Mouse (Mus musculus) urinary bladder, adult 2 months (tissue): Measurements from ENCODE around the gene Olfr1359. TPM values are rescaled to one million over a fixed set of nuclear protein-coding genes. Genes with fewer than 3 reads are reported as not detected.
"Not testable (repeated sequence)": the region's sequence is repeated elsewhere in the genome, so short reads cannot be mapped to it uniquely, and the experiment has no call there.

Experiments used
- DNase-seq: peaks from one replicate; pipeline ENCODE4 v3.0.0; 2022; ENCODE audit warnings: low spot score
- polyA plus RNA-seq: library from polyadenylated mRNA; depleted of rRNA; stranded (reverse); fragments of >200 nt; gene quantifications from 2 replicates; pipeline ENCODE4 v1.2.3, GENCODE M21; 2012

Olfr1359 gene
- polyA plus RNA-seq, 1 experiment = not detected

DNA sequence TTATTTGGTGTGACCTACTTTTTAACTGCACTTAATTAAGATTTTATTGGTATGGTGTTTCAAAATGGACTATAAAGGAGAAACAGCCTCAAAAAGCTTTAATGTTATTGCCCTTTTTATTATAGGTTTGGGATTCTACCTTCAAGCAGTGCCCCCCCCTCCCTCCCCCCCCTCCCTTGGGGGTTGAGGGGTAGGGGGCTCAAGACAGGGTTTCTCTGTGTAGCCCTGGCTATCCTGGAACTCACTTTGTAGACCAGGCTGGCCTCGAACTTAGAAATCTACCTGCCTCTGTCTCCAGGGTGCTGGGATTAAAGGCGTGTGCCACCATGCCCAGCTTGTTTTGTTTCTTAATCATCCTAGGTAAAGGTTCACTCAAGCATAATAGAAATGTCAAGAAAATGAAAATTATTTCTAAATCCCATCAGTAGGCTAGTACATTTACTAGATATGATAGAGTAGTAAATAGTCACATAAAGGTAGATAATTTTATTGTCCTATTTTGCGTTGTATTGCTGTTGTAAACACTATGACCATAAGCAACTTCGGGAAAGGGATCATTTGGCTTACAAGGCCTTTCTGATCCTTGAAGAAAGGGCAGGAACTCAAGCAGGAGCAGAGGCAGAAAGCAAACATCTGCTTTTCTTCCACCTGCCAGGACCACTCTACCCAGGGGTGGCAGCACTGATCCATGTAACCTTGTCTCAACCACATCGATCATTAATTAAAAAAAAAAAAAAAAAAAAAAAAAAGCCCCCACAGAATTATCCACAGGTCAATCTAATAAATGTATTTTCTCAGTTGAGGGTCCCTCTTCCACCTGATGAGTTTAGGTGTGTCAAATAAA lies 25.3 kb downstream of the Olfr1359 start:
- DNase-seq = no peak

DNA sequence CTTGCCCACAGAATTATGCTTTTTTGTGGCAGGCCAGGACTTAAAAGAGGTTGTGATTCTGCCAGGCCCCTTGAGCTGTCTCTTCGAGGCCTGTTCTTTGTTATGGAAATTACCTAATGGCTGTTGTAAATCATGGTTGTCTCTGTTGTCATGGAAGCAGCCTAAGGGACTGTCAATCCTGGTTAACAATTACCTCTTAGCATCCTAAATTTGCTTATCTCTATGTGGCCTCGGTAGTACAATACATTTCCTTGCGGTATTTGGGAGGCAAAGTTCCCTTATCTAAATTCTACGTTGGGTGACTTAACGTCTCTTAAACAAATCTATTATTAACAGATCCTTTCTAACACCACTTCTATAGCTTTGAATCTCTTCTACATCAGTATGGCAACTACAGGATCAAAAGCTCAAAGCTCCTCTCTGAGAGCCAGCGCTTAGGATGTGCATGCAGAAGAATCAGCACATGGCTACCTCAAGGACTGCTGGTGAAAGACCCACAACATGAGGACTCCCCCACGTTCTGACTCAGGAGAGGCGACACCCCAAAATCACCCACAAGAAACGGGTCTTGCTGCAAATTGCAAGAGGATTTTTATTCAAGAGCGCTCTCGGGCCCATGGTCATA lies 30.1 kb downstream of the Olfr1359 start:
- no peak for DNase-seq

GRCm38 (mm10) chr13:21729544-21729943 lies 31.6 kb downstream of the Olfr1359 start:
- no peak for DNase-seq

DNA sequence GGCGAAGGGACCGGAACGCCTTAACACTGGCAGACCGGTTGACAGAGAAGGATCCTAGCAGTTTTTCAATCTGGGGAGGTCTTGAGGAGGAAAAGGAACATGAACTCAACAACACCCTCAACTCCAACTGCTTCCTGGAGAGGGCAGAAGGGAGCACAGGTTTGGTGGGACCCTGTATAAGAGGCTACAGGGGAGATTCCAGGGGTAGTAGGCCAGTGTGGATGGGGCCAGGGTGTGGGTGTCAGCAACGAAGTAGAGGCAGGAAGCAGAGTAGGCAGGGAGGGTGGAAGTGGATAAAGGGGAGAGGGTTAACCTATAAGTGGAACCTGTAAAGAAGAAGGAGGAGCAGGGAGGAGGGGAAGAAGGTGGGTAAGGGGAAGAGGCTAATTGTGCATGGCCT lies 35.6 kb downstream of the Olfr1359 start:
- no peak for DNase-seq

DNA sequence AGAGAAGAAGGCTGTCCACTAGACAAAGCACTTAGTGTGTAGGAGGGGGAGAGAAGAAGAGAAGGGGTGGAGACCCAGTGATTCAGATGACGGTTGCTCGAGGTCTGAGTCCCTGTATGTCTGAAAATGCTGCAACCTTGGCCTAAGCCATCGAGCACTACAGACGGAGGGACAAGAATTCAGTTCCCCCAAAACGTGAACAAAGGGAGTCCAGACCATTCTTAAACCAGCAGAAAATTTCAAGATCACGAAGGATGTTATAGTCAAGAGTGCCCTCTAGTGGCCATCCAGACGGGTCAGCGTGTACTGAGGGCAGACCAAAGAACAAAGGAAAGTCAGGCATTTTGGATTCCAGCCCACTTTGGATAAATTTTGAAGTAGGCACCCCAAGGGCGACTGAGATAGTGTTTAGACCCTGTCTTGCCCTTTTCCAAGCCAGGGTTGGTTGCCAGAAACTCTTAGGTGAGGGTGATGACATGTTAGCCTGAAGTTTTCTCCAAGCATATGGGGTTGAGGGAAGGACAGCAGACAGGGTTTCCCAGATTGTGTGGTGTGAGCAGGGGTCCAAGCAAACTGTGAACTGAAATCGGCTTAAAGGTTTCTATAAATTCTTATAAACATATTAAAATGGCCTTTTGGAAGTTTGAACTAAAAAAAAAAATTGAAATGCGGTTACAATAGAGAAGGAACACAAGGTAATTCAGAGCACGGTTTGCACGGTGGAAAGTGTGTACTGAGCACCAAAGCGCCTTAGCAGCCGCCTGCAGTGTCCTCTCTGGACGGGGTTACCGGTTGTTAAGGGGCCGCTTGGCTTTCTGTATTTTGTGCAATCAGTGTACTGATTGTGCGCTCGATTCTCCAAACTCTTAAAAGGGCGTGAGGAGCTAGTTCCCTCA lies 36.3 kb downstream of the Olfr1359 start:
- DNase-seq = no peak

DNA sequence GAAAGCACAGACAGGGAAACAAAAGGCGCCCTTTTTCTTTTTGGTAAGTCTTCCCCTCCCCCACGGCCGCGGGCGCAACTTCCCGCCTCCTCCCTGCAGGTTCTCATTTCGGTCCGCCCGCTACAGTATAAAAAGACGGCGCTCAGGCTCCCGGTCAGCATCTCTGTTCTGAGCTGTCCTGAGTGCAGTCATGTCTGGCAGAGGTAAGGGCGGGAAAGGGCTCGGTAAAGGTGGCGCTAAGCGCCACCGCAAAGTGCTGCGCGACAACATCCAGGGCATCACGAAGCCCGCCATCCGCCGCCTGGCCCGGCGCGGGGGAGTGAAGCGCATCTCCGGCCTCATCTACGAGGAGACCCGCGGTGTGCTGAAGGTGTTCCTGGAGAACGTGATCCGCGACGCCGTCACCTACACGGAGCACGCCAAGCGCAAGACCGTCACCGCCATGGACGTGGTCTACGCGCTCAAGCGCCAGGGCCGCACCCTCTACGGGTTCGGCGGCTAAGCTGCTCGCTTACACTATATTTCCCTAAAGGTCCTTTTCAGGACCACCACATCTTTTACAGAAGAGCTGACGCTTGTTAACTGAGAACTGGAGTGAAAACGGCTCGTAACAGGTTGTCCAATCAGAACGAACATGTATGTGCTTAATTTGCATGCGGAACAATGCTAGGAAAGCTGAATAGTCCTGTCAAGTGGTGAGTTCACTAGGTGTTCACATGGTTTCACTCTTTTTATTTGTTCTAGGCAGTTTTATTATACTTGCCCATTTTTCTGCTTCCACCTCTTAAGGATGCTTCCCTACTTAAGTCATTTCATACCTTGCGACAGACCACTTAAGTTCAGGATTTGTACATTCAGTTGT lies 37.2 kb downstream of the Olfr1359 start, which contains the start of gene Hist1h4j:
Hist1h4j (plus strand) TSS at position 159 of the 862 bp plus-strand sequence.
- peak; percentile 46 for DNase-seq

- DNase-seq = no peak
Observed at GRCm38 (mm10) chr13:21745006-21745405, 47.1 kb downstream of the Olfr1359 start.

- no peak for DNase-seq
Observed at GRCm38 (mm10) chr13:21749387-21750158, 51.7 kb downstream of the Olfr1359 start.

DNA sequence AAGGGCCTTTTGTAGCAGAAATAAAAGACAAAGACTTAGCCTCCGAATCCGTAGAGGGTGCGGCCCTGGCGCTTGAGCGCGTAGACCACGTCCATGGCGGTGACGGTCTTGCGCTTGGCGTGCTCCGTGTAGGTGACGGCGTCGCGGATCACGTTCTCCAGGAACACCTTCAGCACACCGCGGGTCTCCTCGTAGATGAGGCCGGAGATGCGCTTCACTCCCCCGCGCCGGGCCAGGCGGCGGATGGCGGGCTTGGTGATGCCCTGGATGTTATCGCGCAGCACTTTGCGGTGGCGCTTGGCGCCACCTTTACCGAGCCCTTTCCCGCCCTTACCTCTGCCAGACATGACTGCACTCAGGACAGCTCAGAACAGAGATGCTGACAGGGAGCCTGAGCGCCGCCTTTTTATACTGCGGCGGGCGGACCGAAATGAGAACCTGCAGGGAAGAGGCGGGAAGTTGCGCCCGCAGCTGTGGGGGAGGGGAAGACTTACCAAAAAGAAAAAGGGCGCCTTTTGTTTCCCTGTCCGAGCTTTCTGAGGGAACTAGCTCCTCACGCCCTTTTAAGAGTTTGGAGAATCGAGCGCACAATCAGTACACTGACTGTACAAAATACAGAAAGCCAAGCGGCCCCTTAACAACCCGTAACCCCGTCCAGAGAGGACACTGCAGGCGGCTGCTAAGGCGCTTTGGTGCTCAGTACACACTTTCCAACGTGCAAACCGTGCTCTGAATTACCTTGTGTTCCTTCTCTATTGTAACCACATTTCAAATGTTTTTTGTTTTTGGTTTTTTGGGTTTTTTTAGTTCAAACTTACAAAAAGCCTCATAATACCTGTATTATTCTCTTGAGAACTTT lies 52.5 kb downstream of the Olfr1359 start, which contains the start of gene Hist1h4k:
Hist1h4k (minus strand) TSS at position 347 of the 859 bp plus-strand sequence.
- DNase-seq = peak; percentile 73

GRCm38 (mm10) chr13:21751417-21751816 lies 53.5 kb downstream of the Olfr1359 start:
- DNase-seq = no peak

GRCm38 (mm10) chr13:21751827-21752226 lies 53.9 kb downstream of the Olfr1359 start:
- DNase-seq = no peak

GRCm38 (mm10) chr13:21752356-21752755 lies 54.4 kb downstream of the Olfr1359 start:
- no peak for DNase-seq

GRCm38 (mm10) chr13:21753051-21753523 lies 55.2 kb downstream of the Olfr1359 start:
- no peak for DNase-seq

DNA sequence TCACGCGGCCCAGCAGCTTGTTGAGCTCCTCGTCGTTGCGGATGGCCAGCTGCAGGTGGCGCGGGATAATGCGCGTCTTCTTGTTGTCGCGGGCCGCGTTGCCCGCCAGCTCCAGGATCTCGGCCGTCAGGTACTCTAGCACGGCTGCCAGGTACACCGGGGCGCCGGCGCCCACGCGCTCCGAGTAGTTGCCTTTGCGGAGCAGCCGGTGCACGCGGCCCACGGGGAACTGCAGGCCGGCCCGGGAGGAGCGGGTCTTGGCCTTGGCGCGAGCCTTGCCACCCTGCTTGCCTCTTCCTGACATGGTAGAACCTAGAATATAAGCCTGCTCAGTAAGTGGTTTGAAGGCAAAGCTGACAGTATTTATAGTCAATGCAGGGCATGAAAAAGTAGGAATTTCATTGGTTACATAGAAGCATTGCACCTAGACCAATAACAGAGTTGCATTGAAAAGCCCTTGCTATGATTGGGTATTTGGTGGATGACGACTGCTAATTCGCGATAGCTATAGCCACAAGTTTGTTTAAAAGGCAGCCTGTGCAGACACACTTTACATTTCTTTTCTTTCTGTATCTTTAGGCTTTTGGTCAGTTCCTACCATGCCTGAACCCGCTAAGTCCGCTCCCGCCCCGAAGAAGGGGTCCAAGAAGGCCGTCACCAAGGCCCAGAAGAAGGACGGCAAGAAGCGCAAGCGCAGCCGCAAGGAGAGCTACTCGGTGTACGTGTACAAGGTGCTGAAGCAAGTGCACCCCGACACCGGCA lies 55.8 kb downstream of the Olfr1359 start, which contains the start of the genes Hist1h2ak and Hist1h2bn:
Hist1h2ak (minus strand) TSS at position 304 of the 762 bp plus-strand sequence.
Hist1h2bn (plus strand) TSS at position 600 of the 762 bp plus-strand sequence.
- peak; percentile 34 for DNase-seq

- not testable (repeated sequence) for DNase-seq
Observed at GRCm38 (mm10) chr13:21754294-21755001, 56.5 kb downstream of the Olfr1359 start.

GRCm38 (mm10) chr13:21755707-21756106 lies 57.8 kb downstream of the Olfr1359 start:
- no peak for DNase-seq
